Mouse (Mus musculus) forebrain, embryonic 16.5 days (tissue): ENCODE measurements around the gene Dll3. TPM values are rescaled to one million over a fixed set of nuclear protein-coding genes. Genes with fewer than 3 reads are reported as not detected.

Source experiments
- ATAC-seq: fragments of 200-750 bp; cut with Nextera tagmentation; 2 replicates; pipeline ENCODE4 v1.8.0; 2017; ENCODE audit warnings: mild to moderate bottlenecking, moderate library complexity
- H3K27ac ChIP-seq: fragments of 300-500 bp; sonication (generic); 2 replicates; pipeline ENCODE4 v1.5.1; 2014; ENCODE audit warnings: low read length, control low read depth
- H3K27me3 ChIP-seq: fragments of 300-500 bp; sonication (generic); replicated peaks from 2 replicates; pipeline ENCODE4 v1.6.1; 2014; ENCODE audit warnings: low read length; ENCODE audit not compliant: control insufficient read depth, insufficient read depth
- H3K36me3 ChIP-seq: fragments of 300-500 bp; sonication (generic); 2 replicates; pipeline ENCODE4 v1.6.1; 2014; ENCODE audit not compliant: control insufficient read depth, insufficient read depth
- H3K4me1 ChIP-seq: fragments of 300-500 bp; sonication (generic); replicated peaks from 2 replicates; pipeline ENCODE4 v1.6.1; 2014; ENCODE audit warnings: low read length; ENCODE audit not compliant: control insufficient read depth, insufficient read depth
- H3K4me2 ChIP-seq: fragments of 300-500 bp; sonication (generic); 2 replicates; pipeline ENCODE4 v1.6.1; 2014; ENCODE audit warnings: mild to moderate bottlenecking, low read length, control low read depth
- H3K4me3 ChIP-seq: fragments of 300-500 bp; sonication (generic); replicated peaks from 2 replicates; pipeline ENCODE4 v1.5.1; 2014; ENCODE audit warnings: mild to moderate bottlenecking, low read length, control low read depth
- H3K9ac ChIP-seq: fragments of 300-500 bp; sonication (generic); replicated peaks from 2 replicates; pipeline ENCODE4 v1.6.1; 2014; ENCODE audit warnings: low read depth, low read length, control low read depth
- H3K9me3 ChIP-seq: fragments of 300-500 bp; sonication (generic); 2 replicates; pipeline ENCODE4 v1.6.1; 2016; ENCODE audit warnings: low read length; ENCODE audit not compliant: control insufficient read depth
- WGBS: fragments of 180-500 bp; shearing (Covaris S2); extraction: QIAGEN DNeasy Blood & Tissue Kit; methylation state at CpG from one replicate; pipeline ENCODE4 v1.1.7; 2014; 5-methylcytosine and 5-hydroxymethylcytosine counted together
- polyA plus RNA-seq: library from polyadenylated mRNA; unstranded; fragments of >200 nt; fragmentation: Nextera tagmentation; extraction: Ambion mirVana; gene quantifications from 2 replicates; pipeline ENCODE4 v1.2.1, GENCODE M21; 2015

The Dll3 gene
- 9.9 and 10.5 TPM in 2 replicates for polyA plus RNA-seq

- no peaks in the 10 kb centered on the region for H3K9me3 ChIP-seq
- H3K4me3 ChIP-seq = peak within 1 kb of the TSS; percentile 47
- H3K9ac ChIP-seq = peak within 1 kb of the TSS; percentile 72
- under 1% methylated on average over 30 of the region's 30 CpGs for WGBS
- H3K4me2 ChIP-seq = peak within 1 kb of the TSS; percentile 63
- peaks cover 23% of the 10 kb centered on the region for H3K4me1 ChIP-seq
- H3K27me3 ChIP-seq = no peaks in the 10 kb centered on the region; the same call in 1 of the 2 replicates
- H3K36me3 ChIP-seq = peaks cover 14% of the 10 kb centered on the region
- peak within 1 kb of the TSS; percentile 72 for H3K27ac ChIP-seq
- ATAC-seq = peak; percentile 78
Observed at GRCm38 (mm10) chr7:28301616-28302433, at the start of gene Dll3. Dll3 (minus strand) TSS chr7:28302238.

GRCm38 (mm10) chr7:28351676-28352191, 49.7 kb upstream of the Dll3 start:
- Histone ChIP-seq H3K36me3 (peaks cover 11% of the 10 kb centered on the region), H3K9me3 (no peaks in the 10 kb centered on the region), H3K9ac (peak overlapping the region; percentile 94; the same call in 1 of the 2 replicates), H3K27ac (no peak overlapping the region), H3K4me1 (peaks cover 15% of the 10 kb centered on the region), H3K27me3 (no peaks in the 10 kb centered on the region), H3K4me3 (peak overlapping the region; percentile 86), H3K4me2 (peak overlapping the region; percentile 86)
- 48% methylated on average over 4 of the region's 4 CpGs for WGBS
- no peak for ATAC-seq

GRCm38 (mm10) chr7:28350155-28350883, 48.3 kb upstream of the Dll3 start, which contains the start of gene Rps16:
Rps16 (plus strand) TSS chr7:28350652.
- no peaks in the 10 kb centered on the region for H3K9me3 ChIP-seq
- H3K27ac ChIP-seq = peak within 1 kb of the TSS; percentile 91
- no peaks in the 10 kb centered on the region for H3K27me3 ChIP-seq
- peaks cover 11% of the 10 kb centered on the region for H3K36me3 ChIP-seq
- H3K4me1 ChIP-seq = peaks cover 15% of the 10 kb centered on the region
- peak within 1 kb of the TSS; percentile 86 for H3K4me2 ChIP-seq
- peak; percentile 95 for ATAC-seq
- H3K4me3 ChIP-seq = peak within 1 kb of the TSS; percentile 86
- under 1% methylated on average over 50 of the region's 50 CpGs for WGBS
- H3K9ac ChIP-seq = peak within 1 kb of the TSS; percentile 94

- Histone ChIP-seq H3K4me3 (no peak overlapping the region), H3K4me2 (no peak overlapping the region), H3K4me1 (peaks cover 15% of the 10 kb centered on the region), H3K27me3 (no peaks in the 10 kb centered on the region), H3K9me3 (no peaks in the 10 kb centered on the region), H3K36me3 (peaks cover 7% of the 10 kb centered on the region; the same call in 1 of the 2 replicates), H3K9ac (no peak overlapping the region), H3K27ac (no peak overlapping the region)
- 85% methylated on average over 7 of the region's 7 CpGs for WGBS
- no peak for ATAC-seq
Observed at GRCm38 (mm10) chr7:28348601-28349000, 46.6 kb upstream of the Dll3 start.

GRCm38 (mm10) chr7:28347746-28348145, 45.7 kb upstream of the Dll3 start:
- H3K27me3 ChIP-seq = no peaks in the 10 kb centered on the region
- H3K4me3 ChIP-seq = no peak overlapping the region
- ATAC-seq = no peak
- no peak overlapping the region for H3K9ac ChIP-seq
- WGBS = 77% methylated on average over 3 of the region's 3 CpGs
- H3K4me1 ChIP-seq = peaks cover 15% of the 10 kb centered on the region
- H3K27ac ChIP-seq = no peak overlapping the region
- H3K9me3 ChIP-seq = no peaks in the 10 kb centered on the region
- no peaks in the 10 kb centered on the region for H3K36me3 ChIP-seq
- no peak overlapping the region for H3K4me2 ChIP-seq

GRCm38 (mm10) chr7:28344637-28345036, 42.6 kb upstream of the Dll3 start:
- Histone ChIP-seq H3K27ac (no peak overlapping the region), H3K4me1 (peaks cover 1% of the 10 kb centered on the region), H3K9ac (no peak overlapping the region), H3K4me2 (no peak overlapping the region), H3K9me3 (no peaks in the 10 kb centered on the region), H3K36me3 (no peaks in the 10 kb centered on the region), H3K27me3 (no peaks in the 10 kb centered on the region), H3K4me3 (no peak overlapping the region)
- WGBS = 5% methylated on average over 4 of the region's 4 CpGs
- peak; percentile 36; the same call in 1 of the 2 replicates for ATAC-seq

- Histone ChIP-seq H3K36me3 (no peaks in the 10 kb centered on the region), H3K9ac (no peak overlapping the region), H3K4me2 (no peak overlapping the region), H3K9me3 (no peaks in the 10 kb centered on the region), H3K4me1 (peaks cover 12% of the 10 kb centered on the region), H3K27ac (no peak overlapping the region), H3K4me3 (no peak overlapping the region), H3K27me3 (no peaks in the 10 kb centered on the region)
- WGBS = 52% methylated on average over 7 of the region's 7 CpGs
- ATAC-seq = no peak
Observed at GRCm38 (mm10) chr7:28341381-28341780, 39.3 kb upstream of the Dll3 start.

- no peak for ATAC-seq
- H3K9me3 ChIP-seq = no peaks in the 10 kb centered on the region
- H3K4me2 ChIP-seq = peak overlapping the region; percentile 54
- peak overlapping the region; percentile 38; the same call in 1 of the 2 replicates for H3K9ac ChIP-seq
- no peaks in the 10 kb centered on the region for H3K27me3 ChIP-seq
- peaks cover 14% of the 10 kb centered on the region for H3K4me1 ChIP-seq
- WGBS = 75% methylated on average over 19 of the region's 19 CpGs
- peak overlapping the region; percentile 98 for H3K4me3 ChIP-seq
- no peaks in the 10 kb centered on the region for H3K36me3 ChIP-seq
- peak overlapping the region; percentile 43 for H3K27ac ChIP-seq
Observed at GRCm38 (mm10) chr7:28339213-28339917, 37.3 kb upstream of the Dll3 start.
